Mouse (Mus musculus): ENCODE data around the gene Thbs2.

GRCm38 (mm10) chr17:14691901-14692300 is 2.1 kb downstream of the Thbs2 start:
- TF ChIP-seq CTCF (IDR thresholded peaks at IDR 0.05; ENCODE audit: borderline replicate concordance, insufficient read depth, low read depth, low read length) (no peak), POLR2A (IDR thresholded peaks at IDR 0.05; ENCODE audit: borderline replicate concordance, insufficient read depth, low read length) (no peak)

All from cerebellum, adult 2 months (tissue).